Mouse (Mus musculus): Measurements from ENCODE around the gene Tnfsf13b. TPM values are rescaled to one million over a fixed set of nuclear protein-coding genes. Genes with fewer than 3 reads are reported as not detected.

Tnfsf13b gene
- polyA plus RNA-seq, 1 experiment from 2014 or later = 0.33 TPM

DNA sequence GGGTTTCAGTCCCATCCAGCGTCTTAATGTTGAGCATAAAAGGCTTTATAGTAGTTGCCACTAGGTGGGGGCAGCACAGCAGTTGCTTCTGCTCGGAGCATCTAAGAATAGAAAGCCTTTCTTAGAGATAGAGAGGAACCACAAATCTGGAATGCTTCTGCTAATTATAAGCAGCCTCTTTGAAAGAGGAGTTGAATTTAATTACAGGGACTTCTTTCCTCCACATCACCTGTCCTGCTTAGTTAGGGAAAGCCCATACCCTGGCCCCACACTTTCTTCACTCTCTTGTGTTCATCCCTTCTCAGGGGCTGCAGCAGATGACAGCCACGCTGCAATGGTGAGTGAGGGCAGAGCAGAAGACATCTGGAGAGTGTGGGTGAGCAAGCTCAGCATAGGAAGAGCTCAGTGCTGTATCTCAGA is 47.3 kb downstream of the Tnfsf13b start:
- H3K9me3 ChIP-seq = no peaks in the 10 kb centered on the region
- ATAC-seq (ENCODE audit: insufficient number of reproducible peaks, insufficient read depth, low FRiP score, low TSS enrichment) = no peak
- no peak overlapping the region for H3K27ac ChIP-seq
- no peaks in the 10 kb centered on the region for H3K27me3 ChIP-seq
- WGBS = 18% methylated on average over 3 of the region's 3 CpGs
- no peak overlapping the region for H3K9ac ChIP-seq
- H3K4me3 ChIP-seq = no peak overlapping the region
- H3K4me2 ChIP-seq (replicated peaks) = no peak overlapping the region
- H3K4me1 ChIP-seq = no peaks in the 10 kb centered on the region
- no peaks in the 10 kb centered on the region for H3K36me3 ChIP-seq

DNA sequence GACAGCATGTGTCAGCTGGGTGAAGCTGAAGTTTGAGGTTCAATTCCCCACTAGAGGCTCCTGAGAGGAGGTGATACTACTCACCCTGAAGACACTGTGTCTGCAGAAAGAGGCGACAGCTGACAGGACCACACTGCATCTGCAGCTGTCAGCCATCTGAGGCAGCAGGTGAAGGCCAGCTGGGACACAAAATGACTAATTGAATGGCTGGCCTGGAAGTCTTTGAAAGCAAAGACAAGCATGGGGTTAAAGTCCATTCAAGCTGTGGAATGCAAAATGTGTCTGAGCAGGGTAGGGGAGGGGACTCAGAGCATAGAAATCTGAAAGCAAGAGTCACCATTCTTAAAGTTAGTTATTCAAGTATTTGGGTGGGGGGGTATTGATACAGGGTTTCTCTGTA is 54.7 kb downstream of the Tnfsf13b start:
- ATAC-seq (ENCODE audit: insufficient number of reproducible peaks, insufficient read depth, low FRiP score, low TSS enrichment) = peak; percentile 3; the same call in 1 of the 2 replicates
- Histone ChIP-seq H3K9ac (no peak overlapping the region), H3K4me1 (no peaks in the 10 kb centered on the region), H3K9me3 (no peaks in the 10 kb centered on the region), H3K27ac (no peak overlapping the region), H3K4me2 (replicated peaks) (no peak overlapping the region), H3K27me3 (no peaks in the 10 kb centered on the region), H3K4me3 (no peak overlapping the region), H3K36me3 (no peaks in the 10 kb centered on the region)
- WGBS = 57% methylated on average over 1 of the region's 1 CpGs

DNA sequence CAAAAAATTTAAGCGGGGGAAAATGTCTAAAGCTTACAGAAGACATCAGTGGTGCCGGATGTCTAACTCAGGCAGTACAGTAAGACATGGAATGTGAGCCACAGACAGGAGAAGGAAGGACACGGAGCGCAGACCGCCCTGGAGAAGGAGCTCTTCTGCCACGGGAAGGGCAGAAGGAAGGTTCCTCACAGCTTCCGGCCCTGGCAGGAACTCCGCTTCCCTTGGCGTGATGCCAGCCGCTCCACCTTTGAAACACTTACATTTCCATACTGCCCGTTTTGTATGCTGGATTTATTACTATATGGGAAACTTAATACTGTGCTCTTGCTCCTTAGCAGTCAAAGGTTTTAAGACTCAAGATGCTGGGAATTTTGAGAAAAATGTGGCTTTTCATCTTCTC is 60.6 kb downstream of the Tnfsf13b start:
- no peak overlapping the region for H3K4me2 ChIP-seq (replicated peaks)
- H3K27me3 ChIP-seq = no peaks in the 10 kb centered on the region
- no peak overlapping the region for H3K4me3 ChIP-seq
- WGBS = 76% methylated on average over 11 of the region's 11 CpGs
- no peak for ATAC-seq (ENCODE audit: insufficient number of reproducible peaks, insufficient read depth, low FRiP score, low TSS enrichment)
- no peaks in the 10 kb centered on the region for H3K36me3 ChIP-seq
- H3K9ac ChIP-seq = no peak overlapping the region
- no peaks in the 10 kb centered on the region for H3K9me3 ChIP-seq
- H3K4me1 ChIP-seq = no peaks in the 10 kb centered on the region
- no peak overlapping the region for H3K27ac ChIP-seq

DNA sequence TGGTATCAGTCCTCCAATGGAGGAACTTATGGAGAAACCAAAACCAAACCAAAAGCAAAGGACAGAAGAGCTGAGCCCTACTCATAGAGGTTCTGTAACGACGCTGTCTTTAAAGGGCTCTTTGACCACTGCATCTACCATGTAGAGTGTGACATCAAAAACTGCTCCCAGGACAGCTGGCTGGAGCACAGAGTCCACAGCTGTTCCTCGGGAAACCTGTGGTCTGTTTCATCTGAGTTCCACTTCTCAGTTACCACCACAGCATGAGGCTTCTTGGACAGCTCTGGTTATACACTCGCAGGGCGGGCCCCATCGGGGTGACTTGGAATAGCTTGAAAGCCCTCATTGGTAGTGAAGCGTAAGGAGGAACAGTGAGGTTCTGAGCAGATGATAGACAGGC is 61.5 kb downstream of the Tnfsf13b start:
- H3K27me3 ChIP-seq = no peaks in the 10 kb centered on the region
- H3K4me3 ChIP-seq = no peak overlapping the region
- ATAC-seq (ENCODE audit: insufficient number of reproducible peaks, insufficient read depth, low FRiP score, low TSS enrichment) = no peak
- H3K9ac ChIP-seq = no peak overlapping the region
- whole genome bisulfite sequencing = 88% methylated on average over 7 of the region's 7 CpGs
- no peaks in the 10 kb centered on the region for H3K9me3 ChIP-seq
- no peaks in the 10 kb centered on the region for H3K36me3 ChIP-seq
- H3K4me2 ChIP-seq (replicated peaks) = no peak overlapping the region
- H3K4me1 ChIP-seq = no peaks in the 10 kb centered on the region
- no peak overlapping the region for H3K27ac ChIP-seq

DNA sequence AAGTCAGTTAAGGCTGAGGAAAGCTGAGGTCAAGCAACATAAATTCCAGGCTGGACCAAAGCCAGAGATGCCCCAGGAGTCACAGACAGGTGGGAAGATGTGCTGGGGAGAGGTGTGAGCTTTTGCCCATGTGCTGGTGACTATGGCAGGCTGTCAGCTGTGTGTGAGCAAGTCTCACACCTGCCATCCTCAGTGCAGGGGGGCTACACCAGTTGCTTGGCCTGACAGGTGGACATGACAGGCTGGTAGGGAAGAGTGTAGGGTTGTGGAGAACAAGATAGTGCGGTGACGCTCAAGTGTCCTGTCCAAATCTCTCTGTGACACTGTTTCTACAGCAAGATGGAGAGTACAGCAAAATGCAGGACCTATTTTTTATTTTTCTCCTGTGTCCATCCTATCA is 66.1 kb downstream of the Tnfsf13b start:
- Histone ChIP-seq H3K4me1 (no peaks in the 10 kb centered on the region), H3K27me3 (no peaks in the 10 kb centered on the region), H3K9ac (no peak overlapping the region), H3K4me2 (replicated peaks) (no peak overlapping the region), H3K9me3 (no peaks in the 10 kb centered on the region), H3K4me3 (no peak overlapping the region), H3K27ac (no peak overlapping the region), H3K36me3 (no peaks in the 10 kb centered on the region)
- no peak for ATAC-seq (ENCODE audit: insufficient number of reproducible peaks, insufficient read depth, low FRiP score, low TSS enrichment)
- WGBS = 87% methylated on average over 2 of the region's 2 CpGs

Other genes with a start within 250 kb of the Tnfsf13b start
- gene Fam155a, start 235.3 kb upstream of the Tnfsf13b start, polyA plus RNA-seq (2016; fragmentation: Nextera tagmentation; extraction: Ambion mirVana) = 1.3 and 1.4 TPM in 2 replicates
- not detected in 2 replicates for gene Gm10217, start 142.2 kb upstream of the Tnfsf13b start, polyA plus RNA-seq (2016; fragmentation: Nextera tagmentation; extraction: Ambion mirVana)
- 6.6 and 8.1 TPM in 2 replicates for gene Lig4, start 28.8 kb upstream of the Tnfsf13b start, polyA plus RNA-seq (2016; fragmentation: Nextera tagmentation; extraction: Ambion mirVana)
- 20.7 and 22.8 TPM in 2 replicates for gene Abhd13, start 28.8 kb upstream of the Tnfsf13b start, polyA plus RNA-seq (2016; fragmentation: Nextera tagmentation; extraction: Ambion mirVana)
- gene Myo16, start 147.4 kb downstream of the Tnfsf13b start, polyA plus RNA-seq (2016; fragmentation: Nextera tagmentation; extraction: Ambion mirVana) = 0.47 and 0.67 TPM in 2 replicates